Mouse (Mus musculus) heart, postnatal 25 days (tissue): Measurements from ENCODE around the gene Snrnp40. TPM values are rescaled to one million over a fixed set of nuclear protein-coding genes. Genes with fewer than 3 reads are reported as not detected.

ENCODE experiments used
- DNase-seq: peaks from one replicate; pipeline ENCODE4 v3.0.0; 2022; ENCODE audit warnings: low spot score
- intact Hi-C: fragments of 180-260 bp; cut with DNase I; formaldehyde crosslinking; loops from one replicate; pipeline ENCODE4 v1.15.1; 2025
- total RNA-seq, 2 experiments: library from RNA; stranded (reverse); gene quantifications; 2 replicates each; pipeline ENCODE4 v1.2.3; 2021

Gene Snrnp40
- total RNA-seq, 2 experiments from 2014 or later, result 14.8 to 15.0 TPM

DNA sequence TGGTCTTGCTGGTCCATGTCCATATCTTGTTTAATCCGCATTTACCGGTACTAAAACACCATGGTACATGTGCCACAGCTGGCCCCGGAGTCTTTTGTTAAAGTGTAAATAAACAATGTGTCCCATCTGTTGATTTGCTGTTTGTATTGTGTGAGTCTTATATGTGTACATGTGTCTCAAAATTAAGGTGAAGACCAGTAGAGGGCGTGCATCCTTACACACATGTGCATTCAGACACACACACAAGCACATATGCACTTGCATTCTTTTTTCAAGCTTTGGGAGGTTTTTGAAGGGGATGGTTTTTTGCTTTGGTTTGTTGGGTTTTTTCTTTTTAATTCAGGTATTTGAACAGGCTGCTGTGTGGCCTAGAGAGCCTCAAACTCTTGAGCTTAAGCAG is 16.7 kb downstream of the Snrnp40 start:
- DNase-seq, result no peak
- intact Hi-C loops, result no loop called here

DNA sequence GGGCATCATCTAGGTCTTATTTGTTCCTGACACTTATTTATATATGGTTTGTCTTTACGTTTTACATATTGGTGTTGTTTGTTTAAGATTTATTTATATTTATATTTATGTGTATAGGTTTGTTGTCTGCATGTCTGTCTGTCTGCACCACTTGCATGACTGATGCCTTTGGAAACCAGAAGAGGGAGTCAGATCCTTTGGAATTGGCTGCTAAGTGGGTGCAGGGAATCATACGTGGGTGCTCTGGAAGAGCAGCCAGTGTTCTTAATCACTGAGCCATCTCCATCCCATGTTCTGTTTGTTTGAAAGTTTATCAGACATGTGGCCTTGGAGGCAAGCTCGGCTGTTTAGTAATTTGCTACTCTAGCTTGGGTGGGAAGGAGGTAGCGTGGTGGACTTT is 17.6 kb downstream of the Snrnp40 start:
- no peak for DNase-seq
- intact Hi-C loops, result no loop called here

DNA sequence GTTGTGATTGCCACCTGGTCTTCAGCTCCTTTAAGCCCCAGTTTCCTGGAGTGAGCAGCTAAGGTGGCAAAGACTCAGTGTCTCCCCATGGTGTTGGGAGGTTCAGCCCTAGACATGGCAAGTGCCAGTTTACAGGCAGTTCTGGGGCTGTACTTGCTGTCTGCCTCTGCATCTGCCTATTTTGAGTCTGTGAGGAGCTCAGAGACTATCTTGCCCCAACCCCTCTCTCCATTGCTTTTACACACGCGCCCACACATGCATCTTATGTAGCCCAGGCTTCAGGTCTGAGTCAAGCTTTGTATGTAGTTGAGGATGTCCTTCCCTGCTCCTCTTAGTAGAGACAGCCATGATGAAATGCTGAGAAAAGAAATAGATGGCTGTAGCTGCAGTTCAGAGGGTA is 19.2 kb downstream of the Snrnp40 start:
- no peak for DNase-seq
- intact Hi-C loops, result no loop called here

DNA sequence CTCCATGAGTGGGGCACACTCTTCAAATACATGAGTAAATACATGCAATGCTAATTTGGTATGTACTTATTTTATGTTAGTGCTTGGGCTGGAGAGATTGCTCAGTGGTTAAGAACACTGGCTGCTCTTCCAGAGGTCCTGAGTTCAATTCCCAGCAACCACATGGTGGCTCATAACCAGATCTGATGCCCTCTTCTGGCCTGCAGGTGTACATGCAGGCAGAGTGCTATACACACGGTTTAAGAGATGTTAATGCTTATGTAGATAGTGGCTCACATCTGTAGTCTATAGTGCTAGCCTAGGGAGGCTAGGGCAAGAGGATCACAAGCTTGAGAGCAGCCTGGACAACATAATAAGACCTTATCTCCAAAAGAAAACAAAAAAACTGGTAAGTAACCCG is 20.5 kb downstream of the Snrnp40 start:
- intact Hi-C loops, result no loop called here
- no peak for DNase-seq

DNA sequence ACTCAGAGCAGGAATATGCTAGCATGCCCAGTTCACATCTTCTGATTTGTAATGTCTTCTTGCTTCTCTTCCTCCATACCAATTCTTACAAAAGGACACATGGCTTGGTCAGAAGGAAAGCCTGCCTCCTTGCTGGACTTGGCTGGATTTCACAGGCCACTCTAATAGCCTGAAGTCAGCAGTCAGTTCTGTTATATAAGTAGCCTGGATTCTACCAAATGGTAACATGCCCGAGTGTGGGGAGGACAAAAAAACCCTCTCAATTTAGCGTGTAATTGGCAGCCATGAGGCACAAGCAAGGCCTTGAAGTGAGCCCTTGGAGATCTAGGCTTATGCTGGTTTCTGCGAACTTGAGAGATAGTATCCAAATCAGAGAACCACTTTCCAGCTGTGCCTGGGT is 27.3 kb downstream of the Snrnp40 start:
- intact Hi-C loops, result no loop called here
- DNase-seq, result no peak

DNA sequence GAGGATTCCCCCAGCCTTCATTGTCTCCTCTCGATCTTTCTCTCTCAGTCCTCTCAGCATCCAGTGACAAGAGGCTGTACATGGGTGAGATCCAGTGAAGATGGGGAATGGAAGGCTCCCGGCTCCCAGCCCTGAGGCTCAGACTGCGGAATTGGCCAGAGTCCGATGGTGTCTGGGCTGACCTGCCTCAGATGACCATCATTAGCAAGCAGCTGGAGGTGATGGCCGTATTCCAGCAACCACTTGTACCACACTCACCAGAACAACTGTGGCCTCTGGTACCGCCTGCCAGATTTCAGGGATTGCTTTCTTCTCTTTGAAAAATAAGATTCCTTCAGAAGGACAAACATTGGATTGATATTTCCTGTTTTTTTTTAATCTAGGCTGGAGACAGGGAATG is 29.6 kb downstream of the Snrnp40 start:
- intact Hi-C loops, result no loop called here
- peak; percentile 20 for DNase-seq

DNA sequence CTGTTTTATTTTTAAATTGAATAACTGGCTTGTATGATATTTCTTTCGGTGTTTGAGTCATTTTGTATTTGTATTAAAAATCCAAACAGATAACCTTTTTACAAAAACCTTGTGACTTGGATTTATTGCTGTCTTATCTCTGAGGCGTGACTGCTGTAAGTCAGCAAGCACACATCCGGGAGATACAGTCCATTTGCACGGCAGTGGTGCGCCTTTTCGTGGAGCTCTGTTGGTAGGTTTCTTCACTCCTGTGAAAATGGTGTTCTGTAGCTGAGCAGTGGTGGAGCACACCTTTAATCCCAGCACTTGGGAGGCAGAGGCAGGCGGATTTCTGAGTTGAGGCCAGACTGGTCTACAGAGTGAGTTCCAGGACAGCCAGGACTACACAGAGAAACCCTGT is 30.0 kb downstream of the Snrnp40 start:
- intact Hi-C loops, result no loop called here
- no peak for DNase-seq

DNA sequence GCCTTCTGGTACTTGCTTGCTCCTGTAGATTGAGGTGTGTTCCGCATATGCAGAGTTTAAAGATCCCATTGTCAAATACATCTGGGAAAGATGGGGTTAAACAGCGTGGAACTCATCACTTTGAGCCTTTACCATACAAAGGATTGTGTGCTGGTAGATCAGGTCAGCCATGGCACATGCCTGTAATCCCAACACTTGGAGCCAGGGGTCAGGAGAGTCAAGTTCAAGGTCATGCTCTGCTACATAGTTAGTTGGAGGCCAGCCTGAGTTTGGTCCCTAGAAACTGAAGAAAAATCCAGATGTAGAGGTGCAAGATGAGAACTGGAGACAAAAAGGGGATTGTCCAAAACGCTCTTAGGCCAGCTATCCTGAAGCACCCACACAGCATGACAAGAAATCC is 31.3 kb downstream of the Snrnp40 start:
- no peak for DNase-seq
- intact Hi-C loops, result no loop called here

Other genes with a start within 250 kb of the Snrnp40 start
- not detected for gene Hcrtr1, start 220.8 kb upstream of the Snrnp40 start, total RNA-seq
- 10 to 100 TPM; 56.0 to 69.2 TPM for gene Tinagl1, start 185.0 kb upstream of the Snrnp40 start, total RNA-seq
- not detected for gene Gm853, start 137.7 kb upstream of the Snrnp40 start, total RNA-seq
- gene Serinc2, start 80.9 kb upstream of the Snrnp40 start, total RNA-seq, result 1 to 10 TPM; 2.2 to 3.0 TPM
- 1,000 to 10,000 TPM; 5,192 to 5,215 TPM for gene Fabp3, start 51.5 kb upstream of the Snrnp40 start, total RNA-seq
- gene Gm10570, start 51.5 kb upstream of the Snrnp40 start, total RNA-seq, result under 1 TPM in 1 of 2 experiments, not detected in 1; 0.75 TPM
- gene Zcchc17, start 189 bp upstream of the Snrnp40 start, total RNA-seq, result 10 to 100 TPM; 26.2 to 28.9 TPM
- 1 to 10 TPM; 4.5 to 5.2 TPM for gene Nkain1, start 214.0 kb downstream of the Snrnp40 start, total RNA-seq